Mouse (Mus musculus): Measurements from ENCODE around the gene Wnt9a.

Gene Wnt9a

GRCm38 (mm10) chr11:59302700-59303569, 3.8 kb upstream of the Wnt9a start:
- DNase-seq (ENCODE audit: low read depth, low spot score), result peak; percentile 80

GRCm38 (mm10) chr11:59305008-59305820, 1.5 kb upstream of the Wnt9a start:
- peak; percentile 82 for DNase-seq (ENCODE audit: low read depth, low spot score)

- DNase-seq (ENCODE audit: low read depth, low spot score), result no peak
Observed at GRCm38 (mm10) chr11:59305821-59306215, 910 bp upstream of the Wnt9a start.

GRCm38 (mm10) chr11:59307422-59308163, 865 bp downstream of the Wnt9a start:
- DNase-seq (ENCODE audit: low read depth, low spot score), result no peak

GRCm38 (mm10) chr11:59308164-59308542, 1.4 kb downstream of the Wnt9a start:
- no peak for DNase-seq (ENCODE audit: low read depth, low spot score)

GRCm38 (mm10) chr11:59308625-59309024, 1.9 kb downstream of the Wnt9a start:
- DNase-seq (ENCODE audit: low read depth, low spot score), result no peak

- DNase-seq (ENCODE audit: low read depth, low spot score), result no peak
Observed at GRCm38 (mm10) chr11:59309106-59309805, 2.5 kb downstream of the Wnt9a start.

GRCm38 (mm10) chr11:59309976-59310375, 3.2 kb downstream of the Wnt9a start:
- no peak for DNase-seq (ENCODE audit: low read depth, low spot score)

GRCm38 (mm10) chr11:59312060-59312459, 5.3 kb downstream of the Wnt9a start:
- DNase-seq (ENCODE audit: low read depth, low spot score), result no peak

GRCm38 (mm10) chr11:59312501-59312900, 5.8 kb downstream of the Wnt9a start:
- no peak for DNase-seq (ENCODE audit: low read depth, low spot score)

GRCm38 (mm10) chr11:59313029-59313811, 6.5 kb downstream of the Wnt9a start:
- no peak for DNase-seq (ENCODE audit: low read depth, low spot score)

GRCm38 (mm10) chr11:59313944-59314343, 7.2 kb downstream of the Wnt9a start:
- DNase-seq (ENCODE audit: low read depth, low spot score), result no peak

GRCm38 (mm10) chr11:59316517-59316916, 9.8 kb downstream of the Wnt9a start:
- no peak for DNase-seq (ENCODE audit: low read depth, low spot score)

GRCm38 (mm10) chr11:59322988-59323387, 16.3 kb downstream of the Wnt9a start:
- no peak for DNase-seq (ENCODE audit: low read depth, low spot score)

GRCm38 (mm10) chr11:59324777-59325176, 18.0 kb downstream of the Wnt9a start:
- DNase-seq (ENCODE audit: low read depth, low spot score), result no peak

- DNase-seq (ENCODE audit: low read depth, low spot score), result no peak
Observed at GRCm38 (mm10) chr11:59327625-59328024, 20.9 kb downstream of the Wnt9a start.

GRCm38 (mm10) chr11:59329616-59330015, 22.9 kb downstream of the Wnt9a start:
- DNase-seq (ENCODE audit: low read depth, low spot score), result no peak

GRCm38 (mm10) chr11:59330560-59330959, 23.8 kb downstream of the Wnt9a start:
- DNase-seq (ENCODE audit: low read depth, low spot score), result no peak

GRCm38 (mm10) chr11:59331167-59331869, 24.6 kb downstream of the Wnt9a start:
- DNase-seq (ENCODE audit: low read depth, low spot score), result no peak

GRCm38 (mm10) chr11:59332938-59333337, 26.2 kb downstream of the Wnt9a start:
- DNase-seq (ENCODE audit: low read depth, low spot score), result peak; percentile 52
